Mouse (Mus musculus) Muller cell, postnatal 12 days (primary cell): ENCODE data around the gene Olfml2a.
"Not testable (repeated sequence)": the region's sequence is repeated elsewhere in the genome, so short reads cannot be mapped to it uniquely, and the experiment has no call there.

Experiments
- DNase-seq: peaks from one replicate; pipeline ENCODE4 v3.0.0-alpha.2; 2015; ENCODE audit errors: inconsistent ontology term

Gene Olfml2a

DNA sequence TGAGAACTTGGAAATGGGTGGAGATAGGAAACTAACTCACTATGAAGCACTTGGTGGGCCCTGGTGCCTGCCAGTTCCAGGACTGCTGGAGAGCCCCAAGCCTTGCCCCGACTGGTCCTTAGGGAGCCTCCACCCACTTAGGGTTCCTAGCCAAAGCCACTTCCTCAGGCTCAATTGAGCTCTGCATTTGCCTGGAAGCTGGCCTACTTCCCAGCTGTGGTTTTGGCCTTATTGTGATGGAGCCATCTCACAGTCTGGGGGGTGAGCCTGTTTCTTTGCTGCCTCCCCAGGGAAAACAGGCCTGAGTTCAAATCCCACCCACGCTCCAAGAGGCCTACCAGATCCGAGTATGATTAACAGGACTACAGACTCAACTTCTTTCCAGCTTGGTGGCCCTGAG lies 54.8 kb downstream of the Olfml2a start:
- DNase-seq: peak; percentile 88

- DNase-seq: no peak
Measured at GRCm38 (mm10) chr2:38987371-38987770, 55.6 kb downstream of the Olfml2a start.

DNA sequence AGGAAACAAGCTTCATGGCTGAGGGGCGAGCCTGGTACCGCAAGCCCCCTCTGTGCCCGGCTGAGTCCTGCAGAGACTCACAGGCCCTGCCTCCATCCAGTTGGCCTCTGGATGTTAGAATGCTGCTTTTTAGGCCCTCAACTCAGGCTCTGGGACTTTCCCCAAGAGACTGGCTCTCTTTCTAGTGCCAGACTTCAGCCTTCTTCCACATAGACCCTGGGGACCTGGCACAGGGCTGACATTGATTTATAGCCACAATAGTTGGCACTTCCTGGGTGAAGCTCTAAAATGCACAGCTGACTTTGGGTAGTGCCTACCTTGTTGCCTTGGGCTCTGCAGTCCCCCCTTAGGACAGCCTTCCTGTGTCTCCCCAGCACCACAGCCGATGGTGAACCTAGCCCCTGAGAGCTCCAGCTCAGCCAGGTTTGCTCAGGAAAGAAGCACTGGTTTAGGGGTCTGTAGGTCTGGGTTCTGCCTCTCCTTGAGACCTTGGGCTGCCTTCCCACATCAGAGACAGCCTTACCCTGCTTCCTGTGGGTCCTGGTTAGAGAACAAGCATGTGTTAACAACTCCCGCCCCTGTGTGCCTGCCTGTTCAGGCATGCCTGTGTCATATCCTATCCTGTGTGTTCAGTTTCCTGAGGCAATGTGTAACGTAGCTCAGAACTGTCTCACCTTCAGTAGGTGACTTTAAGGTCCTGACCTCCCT lies 56.2 kb downstream of the Olfml2a start:
- no peak for DNase-seq

DNA sequence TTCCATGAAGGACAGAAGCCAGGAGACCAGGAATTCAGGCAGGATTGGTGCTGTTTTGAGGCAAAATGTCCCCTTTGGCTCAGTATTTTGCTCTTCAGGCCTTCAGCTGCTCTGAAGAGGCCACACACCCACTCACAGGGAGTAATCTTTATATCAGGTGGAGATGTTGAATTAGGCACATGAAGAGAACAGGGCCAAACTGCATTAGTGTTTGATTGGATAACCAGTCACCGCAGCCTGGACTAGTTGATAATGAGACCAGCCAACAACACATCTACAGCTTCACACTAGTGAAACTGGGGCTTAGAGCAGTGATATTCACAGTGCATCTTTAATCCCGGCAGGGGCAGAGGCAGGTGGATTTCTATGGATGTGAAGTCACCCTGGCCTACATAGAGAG lies 57.2 kb downstream of the Olfml2a start:
- no peak for DNase-seq

DNA sequence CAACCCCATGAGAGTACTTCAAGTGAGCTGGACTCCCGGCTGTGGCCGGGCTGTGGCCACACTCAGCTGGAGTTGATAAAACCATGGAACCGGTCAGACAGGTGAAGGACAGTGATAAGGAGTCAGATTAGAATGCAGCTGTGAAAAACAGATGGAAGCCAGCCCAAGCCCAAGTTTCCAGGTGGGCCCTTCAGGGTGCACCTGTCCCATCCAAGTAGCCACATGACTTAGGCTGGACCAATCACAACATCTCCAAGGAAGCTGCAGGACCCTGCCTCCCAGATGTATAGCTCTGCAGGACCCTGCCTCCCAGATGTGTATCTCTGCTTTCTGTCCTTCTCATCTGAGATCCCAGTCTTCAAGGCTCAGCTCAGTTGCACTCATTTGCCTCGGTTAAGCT lies 60.2 kb downstream of the Olfml2a start:
- no peak for DNase-seq

GRCm38 (mm10) chr2:38992452-38992851 lies 60.7 kb downstream of the Olfml2a start:
- no peak for DNase-seq

DNA sequence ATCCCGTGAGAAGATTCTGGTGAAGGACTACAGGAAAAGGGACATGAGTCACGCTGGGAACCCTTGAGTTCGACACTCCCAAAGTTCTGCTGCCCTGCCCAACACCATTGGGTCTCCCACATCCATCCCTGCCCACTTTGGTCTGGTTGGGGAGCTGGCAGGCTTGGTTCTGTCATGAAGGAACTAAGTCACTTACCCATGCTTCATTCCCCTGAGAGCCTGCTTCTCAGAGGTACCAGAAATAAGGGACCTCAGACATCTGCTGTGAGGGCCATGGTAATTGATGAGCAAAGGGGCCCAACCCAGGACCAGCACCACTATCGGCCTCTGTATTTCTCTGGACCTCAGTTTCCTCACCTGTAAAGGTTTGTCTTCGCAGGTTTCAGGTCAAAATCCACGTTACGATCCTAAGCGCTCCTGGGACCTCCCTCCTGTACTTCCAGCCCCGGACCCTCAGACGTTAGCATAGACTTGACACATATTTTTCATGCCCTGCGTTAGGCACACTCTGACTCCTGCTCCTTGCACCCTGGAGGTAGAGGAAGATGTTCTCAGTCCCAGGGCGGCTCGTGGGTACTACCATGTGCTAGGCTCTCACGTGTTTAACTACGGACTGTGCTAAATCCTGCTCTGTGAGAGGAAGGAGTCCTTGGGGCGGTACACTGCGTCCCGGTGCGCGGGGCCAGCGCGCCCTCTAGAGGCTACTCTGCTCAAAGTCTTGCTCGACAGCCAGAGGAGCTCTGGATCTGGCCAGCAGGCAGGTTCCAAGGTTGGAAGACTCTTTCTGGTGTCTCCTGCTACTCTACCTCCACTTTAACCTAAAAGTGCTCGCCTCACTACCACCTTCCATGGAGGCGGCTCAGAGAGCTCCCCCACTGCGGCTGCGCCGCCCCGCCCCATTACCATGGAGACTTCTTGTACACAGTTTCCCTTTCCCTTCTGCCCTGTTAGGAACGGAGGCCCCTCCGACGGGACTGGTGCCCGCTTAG lies 65.9 kb downstream of the Olfml2a start, which contains the start of gene Wdr38:
Gene Wdr38 (plus strand): TSS at position 91 of the 989 bp plus-strand sequence.
- DNase-seq: peak; percentile 89

DNA sequence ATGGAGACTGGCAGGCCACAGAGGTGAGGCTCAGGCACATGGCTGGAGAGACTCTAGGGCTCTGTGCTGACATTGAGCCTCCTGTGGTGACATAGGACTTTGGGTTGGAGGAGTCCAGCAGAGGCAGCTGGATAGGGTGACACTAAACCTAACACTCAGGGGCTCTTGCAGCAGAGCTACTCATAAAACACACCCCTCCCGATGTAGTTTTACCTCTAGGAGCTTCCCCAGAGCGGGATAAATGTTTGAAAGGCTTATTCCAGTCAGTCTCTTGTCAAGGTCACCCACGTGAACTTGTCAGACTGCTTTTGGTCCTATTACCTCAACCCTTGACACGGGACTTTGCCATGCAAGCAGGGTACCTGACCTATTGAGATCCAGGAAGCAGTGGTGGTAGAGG lies 67.6 kb downstream of the Olfml2a start:
- no peak for DNase-seq

DNA sequence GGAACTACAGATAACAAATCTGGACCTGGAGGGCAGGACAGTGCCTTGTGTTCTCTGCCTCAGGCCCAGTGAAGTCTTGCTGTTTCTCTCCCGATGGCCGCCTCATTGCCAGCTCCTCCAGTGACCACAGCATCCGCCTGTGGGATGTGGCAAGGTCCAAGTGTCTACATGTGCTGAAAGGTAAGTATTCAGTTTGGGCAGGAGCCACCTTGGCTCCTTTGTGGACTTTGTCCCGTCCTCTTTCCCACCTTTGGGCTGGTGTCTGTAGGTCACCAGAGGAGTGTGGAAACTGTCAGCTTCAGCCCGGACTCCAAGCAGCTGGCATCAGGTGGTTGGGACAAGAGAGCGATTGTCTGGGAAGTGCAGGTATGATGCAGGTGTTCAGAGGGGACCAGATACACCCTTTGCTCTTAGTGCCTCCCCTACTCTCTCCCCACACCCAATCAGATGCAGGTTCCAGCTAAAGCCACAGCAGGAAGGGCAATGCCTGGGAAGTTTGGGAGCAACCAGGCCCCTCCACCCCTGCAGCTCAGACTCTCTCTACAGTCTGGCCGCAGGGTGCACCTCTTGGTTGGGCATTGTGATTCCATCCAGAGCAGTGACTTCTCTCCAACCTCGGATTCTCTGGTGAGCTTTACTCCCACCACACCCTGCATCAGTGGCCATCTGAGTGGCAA lies 68.3 kb downstream of the Olfml2a start:
- no peak for DNase-seq

DNA sequence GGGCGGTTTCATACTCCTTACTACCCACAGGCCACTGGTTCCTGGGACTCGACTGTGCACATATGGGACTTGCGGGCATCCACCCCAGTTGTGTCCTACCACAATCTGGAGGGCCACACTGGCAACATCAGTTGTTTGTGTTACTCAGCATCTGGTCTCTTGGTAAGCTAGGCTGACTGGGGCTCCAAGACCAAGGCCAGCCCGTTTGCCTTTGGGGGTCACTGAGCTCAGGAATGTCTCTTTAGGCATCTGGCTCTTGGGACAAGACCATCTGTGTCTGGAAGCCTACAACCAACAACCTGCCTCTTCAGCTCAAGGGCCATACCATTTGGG lies 68.8 kb downstream of the Olfml2a start:
- no peak for DNase-seq

- no peak for DNase-seq
Measured at GRCm38 (mm10) chr2:39001866-39002265, 70.1 kb downstream of the Olfml2a start.

DNA sequence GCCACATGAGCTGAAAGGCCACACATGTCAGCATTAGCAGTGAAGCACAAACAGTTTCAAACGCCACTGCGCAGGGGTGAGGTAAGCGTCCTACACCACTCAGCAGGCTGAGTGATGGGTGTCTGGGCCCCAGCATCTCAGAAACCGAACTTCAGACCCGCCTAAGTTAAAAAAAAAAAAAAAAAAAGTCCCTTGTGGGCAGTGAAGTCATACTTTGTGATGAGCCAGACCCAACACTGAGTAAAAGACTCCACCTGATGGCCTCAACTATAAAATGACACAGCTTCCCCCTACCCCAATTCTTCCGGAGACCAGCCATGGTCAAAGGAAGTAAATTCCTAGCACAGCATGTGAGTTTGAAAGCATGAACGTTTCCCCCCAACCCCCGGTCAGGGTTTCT lies 71.3 kb downstream of the Olfml2a start:
- DNase-seq: no peak

- DNase-seq: no peak
Measured at GRCm38 (mm10) chr2:39003512-39003911, 71.7 kb downstream of the Olfml2a start.

DNA sequence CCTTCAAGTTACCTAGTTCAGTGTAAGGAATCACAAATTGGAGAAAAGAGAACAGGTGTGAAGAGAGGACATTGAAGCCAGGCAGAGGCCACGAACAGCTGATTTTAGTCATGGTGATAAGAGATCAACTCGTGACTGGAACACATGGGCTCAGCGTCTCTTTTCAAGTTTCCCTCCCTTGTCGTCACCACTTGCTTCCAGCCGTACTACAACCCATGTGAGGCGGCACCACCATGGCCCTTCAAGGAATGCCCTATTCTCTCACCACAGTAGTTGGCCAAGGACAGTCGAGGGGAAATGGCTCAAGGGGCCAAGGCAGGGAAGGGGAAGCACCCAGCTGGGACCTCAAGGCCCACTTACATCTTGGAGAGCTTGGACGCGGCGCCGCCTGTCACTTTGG lies 72.6 kb downstream of the Olfml2a start:
- peak; percentile 42 for DNase-seq

DNA sequence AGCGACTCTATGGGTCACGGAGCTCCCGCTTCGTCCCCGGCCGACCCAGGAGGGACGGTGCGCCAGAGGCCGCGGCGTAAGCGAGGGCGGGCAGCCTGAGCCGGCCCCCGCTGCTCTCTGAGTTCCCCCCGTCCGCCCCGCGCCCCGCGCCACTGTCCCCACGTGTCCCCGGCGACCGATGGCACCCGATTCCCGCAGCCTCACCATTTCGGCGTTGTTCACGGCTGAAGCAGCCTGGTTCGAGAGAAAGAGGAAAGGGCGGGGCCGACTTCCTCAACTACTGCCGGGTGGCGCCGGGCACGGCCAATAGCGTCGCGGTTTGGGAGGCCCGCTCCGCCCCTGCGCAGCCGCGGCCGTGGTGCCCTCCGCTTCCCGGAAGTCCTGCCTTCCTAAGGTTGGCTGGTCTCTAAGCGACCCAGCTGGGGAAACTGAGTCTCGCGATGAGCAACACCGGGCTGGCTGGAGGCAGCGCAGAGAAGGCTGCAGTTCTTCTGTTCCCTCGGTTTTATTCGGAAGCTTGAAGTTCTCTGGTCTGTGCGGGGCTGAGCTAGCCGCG lies 73.2 kb downstream of the Olfml2a start, which contains the start of gene Arpc5l:
Gene Arpc5l (plus strand): TSS at position 469 of the 556 bp plus-strand sequence.
- DNase-seq: peak; percentile 94

DNA sequence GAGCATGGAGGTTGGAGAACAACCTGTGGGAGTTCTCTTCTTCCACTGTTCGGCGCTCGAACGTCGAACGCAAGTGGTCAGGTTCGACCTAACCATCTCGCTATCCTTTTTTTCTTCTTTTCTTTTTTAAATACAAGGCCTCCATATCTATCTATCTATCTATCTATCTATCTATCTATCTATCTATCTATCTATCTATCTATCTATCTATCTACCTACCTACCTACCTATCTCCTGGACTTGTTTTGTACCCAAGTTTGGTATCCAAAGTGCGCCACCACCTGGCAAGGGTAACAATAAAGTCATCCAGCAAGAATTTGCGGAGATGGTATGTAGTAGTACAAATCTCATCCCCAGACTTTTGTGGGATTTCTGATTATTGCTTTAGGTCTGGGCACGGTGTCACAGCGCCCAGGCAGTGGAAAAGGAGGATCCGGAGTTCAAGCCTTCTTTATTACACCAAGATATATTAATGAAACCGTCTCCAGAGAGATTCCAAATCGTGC lies 73.8 kb downstream of the Olfml2a start, which contains the start of gene Rpl35:
Gene Rpl35 (minus strand): TSS at position 51 of the 506 bp plus-strand sequence.
- DNase-seq: peak; percentile 66

DNA sequence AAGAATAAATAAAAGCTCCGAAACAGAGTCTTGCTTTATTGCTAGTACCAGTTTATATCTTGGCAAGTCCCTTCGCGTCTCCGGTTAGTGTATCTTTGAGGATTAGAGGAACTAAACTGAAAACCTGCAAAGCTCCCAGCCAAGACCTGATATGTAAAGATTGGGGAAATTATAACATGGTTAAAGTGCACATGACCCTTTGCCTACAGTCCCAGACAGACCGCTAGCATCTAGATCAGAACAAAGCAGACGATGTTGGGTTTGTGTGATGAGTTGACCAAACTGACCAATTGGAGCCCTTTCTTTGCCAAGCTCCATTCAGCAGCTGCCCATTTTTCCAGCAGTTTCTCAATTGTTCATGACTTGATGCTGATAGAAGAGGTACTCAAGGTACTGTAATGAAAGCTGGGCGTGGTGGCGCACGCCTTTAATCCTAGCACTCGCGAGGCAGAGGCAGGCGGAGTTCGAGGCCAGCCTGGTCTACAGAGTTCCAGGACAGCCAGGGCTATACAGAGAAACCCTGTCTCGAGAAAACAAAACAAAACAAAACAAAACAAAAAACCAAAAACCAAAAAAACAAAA lies 74.5 kb downstream of the Olfml2a start:
- DNase-seq: no peak

GRCm38 (mm10) chr2:39007865-39008264 lies 76.1 kb downstream of the Olfml2a start:
- peak; percentile 96 for DNase-seq

DNA sequence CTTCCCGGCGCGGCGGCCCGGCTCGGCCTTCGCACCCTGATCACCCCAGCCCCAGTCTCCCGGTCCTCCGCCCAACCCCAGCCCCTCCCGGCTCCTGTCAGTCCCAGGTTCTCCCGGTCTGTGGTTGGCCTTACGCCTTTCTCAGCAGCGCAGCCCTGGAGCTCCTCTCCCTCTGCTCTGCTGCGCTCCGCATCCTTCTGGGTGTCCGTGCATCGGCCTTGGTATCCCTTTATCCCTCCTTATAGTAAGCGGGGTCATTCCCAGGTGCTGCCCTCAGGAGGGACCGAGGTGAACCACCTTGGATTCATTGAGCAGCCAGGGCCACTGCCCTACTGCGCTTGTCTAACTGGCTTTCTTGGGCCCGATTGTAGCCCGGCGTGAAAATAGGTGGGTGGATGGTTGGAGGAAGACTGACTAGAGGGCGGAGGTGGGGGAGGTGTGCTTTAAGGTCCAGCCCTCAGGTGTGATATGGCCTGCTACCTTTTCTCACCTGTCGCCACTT lies 76.6 kb downstream of the Olfml2a start:
- no peak for DNase-seq

GRCm38 (mm10) chr2:39008954-39009365 lies 77.2 kb downstream of the Olfml2a start:
- peak; percentile 28 for DNase-seq

GRCm38 (mm10) chr2:39010144-39010543 lies 78.4 kb downstream of the Olfml2a start:
- not testable (repeated sequence) for DNase-seq
